Comparison of ENCODE assay signal across 9 mouse cellular contexts in the genomic region with DNA sequence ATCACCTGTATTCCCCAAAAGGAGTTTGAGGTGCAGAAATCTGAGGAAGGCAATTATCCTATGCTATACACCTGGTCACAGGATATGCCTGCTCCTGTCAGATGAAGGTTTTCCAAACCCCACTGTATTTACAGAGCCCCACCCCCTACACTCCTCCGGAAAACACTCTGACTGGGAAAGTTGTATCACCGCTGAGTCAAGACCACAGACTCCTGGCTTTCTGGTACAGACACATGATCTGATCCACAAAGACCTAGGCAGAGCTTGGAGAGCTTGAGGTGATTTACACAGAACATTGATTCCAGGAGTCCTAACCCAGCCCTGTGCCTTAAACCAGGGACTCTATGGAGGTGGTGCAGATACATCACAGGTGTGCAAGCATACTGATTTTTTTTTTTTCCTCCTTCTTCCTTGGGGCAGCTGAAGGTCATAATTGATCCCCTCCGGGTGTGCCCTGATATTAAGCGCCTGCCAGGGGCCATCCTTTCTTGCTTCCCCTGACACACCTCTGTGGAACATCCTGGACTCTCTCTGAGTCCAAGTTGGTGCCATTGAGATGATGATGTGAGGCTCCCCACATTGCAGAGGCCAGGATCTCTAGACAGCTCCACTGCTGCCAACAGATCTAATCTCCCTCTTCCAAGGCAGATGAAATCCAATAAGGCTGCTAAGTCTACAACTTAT. TPM values are rescaled to one million over a fixed set of nuclear protein-coding genes. Genes with fewer than 3 reads are reported as not detected.
A peak's percentile ranks its signal among the peaks of the same experiment; 100 is the strongest.
DNase-seq lines count a peak whose midpoint lies in the region; ATAC-seq and TF ChIP-seq lines count a peak whose summit lies in the region.
"Had no signal": no experiment of that assay in that cellular context is flagged by ENCODE, and none has a peak within 500 bp of the region (broad histone marks: within the 10 kb centered on the region; RNA-seq: fewer than 3 reads in every experiment).

No protein-coding gene starts in this region.

- ATAC-seq in heart, embryonic 16.5 days (replicated peaks; ENCODE audit: extremely low read depth, insufficient read depth, low FRiP score): no peak
- no peak for ATAC-seq in liver, postnatal 0 days
- ATAC-seq in cerebellum, adult (ENCODE audit: insufficient number of reproducible peaks, low FRiP score, low TSS enrichment): no peak

- peaks cover 65% of the 10 kb centered on the region for H3K79me2 ChIP-seq in C2C12 (ENCODE audit: control insufficient read depth, insufficient read depth)

- H3K9ac ChIP-seq in heart, embryonic 16.5 days (ENCODE audit: low read length): peak overlapping the region; percentile 96
- H3K9ac ChIP-seq in liver, postnatal 0 days (replicated peaks): no peak overlapping the region; the same call in 1 of the 2 replicates

- no peaks in the 10 kb centered on the region for H3K27me3 ChIP-seq in heart, embryonic 10.5 days (ENCODE audit: insufficient read depth, poor library complexity, severe bottlenecking)
- no peaks in the 10 kb centered on the region for H3K27me3 ChIP-seq in C2C12 (ENCODE audit: control insufficient read depth, insufficient read depth, insufficient read length)
- H3K27me3 ChIP-seq in heart, embryonic 16.5 days (ENCODE audit: control insufficient read depth, insufficient read depth, low read length): no peaks in the 10 kb centered on the region
- H3K27me3 ChIP-seq in liver, postnatal 0 days (ENCODE audit: insufficient read depth, low read length): peaks cover 10% of the 10 kb centered on the region; the same call in 1 of the 2 replicates

- no peak overlapping the region for H3K27ac ChIP-seq in heart, embryonic 10.5 days
- H3K27ac ChIP-seq in heart, embryonic 16.5 days (ENCODE audit: low read length): peak overlapping the region; percentile 18
- H3K27ac ChIP-seq in liver, postnatal 0 days (ENCODE audit: low read depth): peak overlapping the region; percentile 11; the same call in 1 of the 2 replicates

- peaks cover 55% of the 10 kb centered on the region for H3K79me3 ChIP-seq in C2C12 (ENCODE audit: low read depth)

- no peak for TF ChIP-seq CTCF in C2C12 (IDR thresholded peaks at IDR 0.05; ENCODE audit: control insufficient read depth, insufficient read depth, insufficient read length)
- no peak for TF ChIP-seq CTCF in liver, postnatal 0 days (IDR thresholded peaks at IDR 0.05; ENCODE audit: low read depth)

- intact Hi-C loops in heart, postnatal 14 days (cut with DNase I): loop anchor here (2.0 kb wide), 2 partner anchors 22 to 36 kb away; no protein-coding TSS in a partner anchor

- H3K4me2 ChIP-seq in heart, embryonic 16.5 days (ENCODE audit: low read depth, low read length): peak overlapping the region; percentile 74
- peak overlapping the region; percentile 97 for H3K4me2 ChIP-seq in liver, postnatal 0 days (ENCODE audit: low read depth, low read length)

- TF ChIP-seq EP300 in liver, postnatal 0 days (IDR thresholded peaks at IDR 0.05; ENCODE audit: low read depth): no peak

- H3K4me1 ChIP-seq in heart, embryonic 10.5 days: peaks cover 35% of the 10 kb centered on the region
- peaks cover 24% of the 10 kb centered on the region for H3K4me1 ChIP-seq in heart, embryonic 16.5 days (ENCODE audit: control insufficient read depth, insufficient read depth, low read length)
- peaks cover 20% of the 10 kb centered on the region for H3K4me1 ChIP-seq in liver, postnatal 0 days (ENCODE audit: insufficient read depth)

- WGBS in heart, embryonic 10.5 days: 40% methylated on average over 4 of the region's 4 CpGs
- WGBS in heart, embryonic 16.5 days: 47% methylated on average over 4 of the region's 4 CpGs
- 40% methylated on average over 4 of the region's 4 CpGs for WGBS in liver, postnatal 0 days (ENCODE audit: insufficient replicate concordance)

- H3K4me3 ChIP-seq in heart, embryonic 10.5 days: peak overlapping the region; percentile 95
- H3K4me3 ChIP-seq in C2C12 (ENCODE audit: insufficient read depth, poor library complexity, severe bottlenecking): peak overlapping the region; percentile 69
- H3K4me3 ChIP-seq in heart, embryonic 16.5 days (ENCODE audit: low read length): peak overlapping the region; percentile 93
- peak overlapping the region; percentile 6; the same call in 1 of the 2 replicates for H3K4me3 ChIP-seq in liver, postnatal 0 days (ENCODE audit: low read depth, low read length)

- H3K36me3 ChIP-seq in heart, embryonic 10.5 days: no peaks in the 10 kb centered on the region
- peaks cover 3% of the 10 kb centered on the region for H3K36me3 ChIP-seq in C2C12 (ENCODE audit: control insufficient read depth, insufficient read depth)
- H3K36me3 ChIP-seq in heart, embryonic 16.5 days (ENCODE audit: control insufficient read depth, insufficient read depth): no peaks in the 10 kb centered on the region
- no peaks in the 10 kb centered on the region for H3K36me3 ChIP-seq in liver, postnatal 0 days (replicated peaks; ENCODE audit: insufficient read depth, low read length)

- DNase-seq in heart, embryonic 10.5 days (ENCODE audit: low spot score): no peak
- no peak for DNase-seq in heart, postnatal 14 days
- DNase-seq in liver, postnatal 0 days: no peak
- no peak for DNase-seq in urinary bladder, postnatal 25 days (ENCODE audit: low spot score)
- DNase-seq in cerebellum, adult 11-12 months: no peak
- DNase-seq: kidney, postnatal 4 days had no signal

- H3K9me3 ChIP-seq in heart, embryonic 10.5 days: no peaks in the 10 kb centered on the region
- no peaks in the 10 kb centered on the region for H3K9me3 ChIP-seq in heart, embryonic 16.5 days (replicated peaks; ENCODE audit: control insufficient read depth, low read length)
- no peaks in the 10 kb centered on the region for H3K9me3 ChIP-seq in liver, postnatal 0 days (ENCODE audit: low read length)

- peak overlapping the region; percentile 96 for H3ac ChIP-seq in C2C12 (ENCODE audit: control insufficient read depth, insufficient read length, low read depth)

TF ChIP-seq in C2C12, 6 proteins besides CTCF, POLR2A, EP300 and RAD21:
- TF ChIP-seq CEBPB (IDR thresholded peaks at IDR 0.05; ENCODE audit: low read depth): peak; percentile 10
- TF ChIP-seq MYOD1 (IDR thresholded peaks at IDR 0.05; ENCODE audit: control insufficient read depth, insufficient read length, low read depth): no peak
- peak; percentile 71 for TF ChIP-seq MAX (IDR thresholded peaks at IDR 0.05)
- TF ChIP-seq MYOG (IDR thresholded peaks at IDR 0.05; ENCODE audit: control insufficient read depth, extremely low read depth, insufficient read length): no peak
- peak; percentile 68 for TF ChIP-seq USF1 (IDR thresholded peaks at IDR 0.05; ENCODE audit: low read depth)
- TF ChIP-seq FOSL1 (IDR thresholded peaks at IDR 0.05; ENCODE audit: insufficient read depth, low read length, poor library complexity, severe bottlenecking): peak; percentile 81

RNA-seq across cellular contexts. Expression of gene Fmnl3, which starts 1.6 kb away (rescaled TPM):
- 14.3 and 17.5 TPM in 2 replicates for polyA plus RNA-seq in heart, embryonic 10.5 days (2016; fragmentation: Nextera tagmentation; extraction: Ambion mirVana)
- 10 to 100 TPM; 29.4 to 29.7 TPM for total RNA-seq in heart, postnatal 14 days (2021)
- 76.6 TPM for polyA plus RNA-seq in C2C12 (2012; fragmentation: generic; extraction: Trizol)
- 13.0 and 16.6 TPM in 2 replicates for polyA plus RNA-seq in heart, embryonic 16.5 days (2015; fragmentation: Nextera tagmentation; extraction: Ambion mirVana)
- 2.2 and 2.4 TPM in 2 replicates for polyA plus RNA-seq in liver, postnatal 0 days (2015; fragmentation: Nextera tagmentation; extraction: Ambion mirVana)

RNA-seq across cellular contexts. Expression of gene Tmbim6, which starts 24.0 kb away (rescaled TPM):
- 295 and 308 TPM in 2 replicates for polyA plus RNA-seq in heart, embryonic 10.5 days (2016; fragmentation: Nextera tagmentation; extraction: Ambion mirVana)
- total RNA-seq in heart, postnatal 14 days (2021): 100 to 1,000 TPM; 216 to 219 TPM
- polyA plus RNA-seq in C2C12 (2012; fragmentation: generic; extraction: Trizol): 372 TPM
- polyA plus RNA-seq in heart, embryonic 16.5 days (2015; fragmentation: Nextera tagmentation; extraction: Ambion mirVana): 273 and 290 TPM in 2 replicates
- polyA plus RNA-seq in liver, postnatal 0 days (2015; fragmentation: Nextera tagmentation; extraction: Ambion mirVana): 566 and 586 TPM in 2 replicates

Comparison
In these comparisons a context has a peak if more than half of its experiments do, and no peak if none do; other contexts are left out.
1. H3K4me3 ChIP-seq: peak in every context shown above with its lines; median percentile 95 in heart, embryonic 10.5 days; 93 in heart, embryonic 16.5 days; 69 in C2C12; 6 in liver, postnatal 0 days.